Mouse (Mus musculus): ENCODE measurements around the gene Jazf1.

DNA sequence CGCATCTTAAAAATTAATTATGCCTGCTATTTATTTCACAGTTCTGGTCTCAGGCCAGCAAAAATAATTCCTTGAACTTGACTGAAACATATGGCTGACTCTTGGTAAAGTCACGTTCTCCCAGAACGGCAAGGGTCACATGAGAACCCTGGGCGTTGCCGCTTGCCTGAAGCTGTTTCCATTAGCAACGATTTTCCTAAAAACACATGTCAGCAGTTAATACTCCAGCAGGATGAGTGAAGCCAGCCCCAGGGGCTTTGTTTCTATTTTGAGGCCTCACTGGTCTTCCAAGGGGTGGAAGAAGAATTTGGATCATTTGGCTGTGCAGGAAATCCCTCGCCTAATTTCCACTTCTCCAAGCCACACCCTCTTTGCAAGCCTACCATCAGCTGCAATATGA, 206.5 kb downstream of the Jazf1 start:
- TF ChIP-seq POLR2A (IDR thresholded peaks at IDR 0.05; ENCODE audit: low read depth, low read length) (no peak), CTCF (IDR thresholded peaks at IDR 0.05; ENCODE audit: extremely low read depth, insufficient read depth, insufficient read length, insufficient replicate concordance) (no peak)

Data from spleen, adult 2 months (tissue).